Mouse (Mus musculus) large intestine, adult 2 months (tissue): Measurements from ENCODE around the gene Higd1c. TPM values are rescaled to one million over a fixed set of nuclear protein-coding genes. Genes with fewer than 3 reads are reported as not detected.
"Not testable (repeated sequence)": the region's sequence is repeated elsewhere in the genome, so short reads cannot be mapped to it uniquely, and the experiment has no call there.

Source experiments
- DNase-seq: peaks from one replicate; pipeline ENCODE4 v3.0.0-alpha.2; 2012; ENCODE audit warnings: low read depth, low spot score
- WGBS: fragments of 180-500 bp; shearing (Covaris S2); methylation state at CpG from one replicate; pipeline ENCODE4 v1.1.7; 2018; 5-methylcytosine and 5-hydroxymethylcytosine counted together
- polyA plus RNA-seq: library from polyadenylated mRNA; depleted of rRNA; stranded (reverse); fragments of >200 nt; gene quantifications from 2 replicates; pipeline ENCODE4 v1.2.3, GENCODE M21; 2012; rRNA removed

Gene Higd1c
- polyA plus RNA-seq: not detected in 2 replicates

GRCm38 (mm10) chr15:100364242-100364641 is at the start of gene Higd1c:
TSS of gene Higd1c (plus strand) at chr15:100364542.
- no peak for DNase-seq
- WGBS: 85% methylated on average over 7 of the region's 7 CpGs

GRCm38 (mm10) chr15:100318014-100318671 is 46.2 kb upstream of the Higd1c start:
- WGBS: 8% methylated on average over 4 of the region's 4 CpGs
- DNase-seq: not testable (repeated sequence)

GRCm38 (mm10) chr15:100319884-100320283 is 44.5 kb upstream of the Higd1c start:
- DNase-seq: no peak
- 74% methylated on average over 1 of the region's 1 CpGs for WGBS

GRCm38 (mm10) chr15:100320295-100320905 is 43.9 kb upstream of the Higd1c start:
- 49% methylated on average over 9 of the region's 9 CpGs for WGBS
- DNase-seq: no peak

- WGBS: 40% methylated on average over 5 of the region's 5 CpGs
- DNase-seq: no peak
Measured at GRCm38 (mm10) chr15:100321134-100321533, 43.2 kb upstream of the Higd1c start.

- no peak for DNase-seq
- 54% methylated on average over 12 of the region's 12 CpGs for WGBS
Measured at GRCm38 (mm10) chr15:100324021-100324591, 40.2 kb upstream of the Higd1c start.

GRCm38 (mm10) chr15:100325235-100325634 is 39.1 kb upstream of the Higd1c start:
- 63% methylated on average over 3 of the region's 3 CpGs for WGBS

GRCm38 (mm10) chr15:100328089-100328488 is 36.3 kb upstream of the Higd1c start:
- DNase-seq: not testable (repeated sequence)
- WGBS: 83% methylated on average over 4 of the region's 4 CpGs

More at GRCm38 (mm10) chr15:100325235-100325634, 39.1 kb upstream of the Higd1c start:
- DNase-seq: no peak

- not testable (repeated sequence) for DNase-seq
- WGBS: 66% methylated on average over 10 of the region's 10 CpGs
Measured at GRCm38 (mm10) chr15:100329336-100329735, 35.0 kb upstream of the Higd1c start.

GRCm38 (mm10) chr15:100330739-100331138 is 33.6 kb upstream of the Higd1c start:
- no peak for DNase-seq
- 18% methylated on average over 7 of the region's 7 CpGs for WGBS

- 55% methylated on average over 3 of the region's 10 CpGs for WGBS
Measured at GRCm38 (mm10) chr15:100332077-100332961, 32.0 kb upstream of the Higd1c start.

GRCm38 (mm10) chr15:100334629-100335028 is 29.7 kb upstream of the Higd1c start, which contains the start of gene Mettl7a3:
TSS of gene Mettl7a3 (plus strand) at chr15:100334929.
- 53% methylated on average over 10 of the region's 10 CpGs for WGBS
- DNase-seq: no peak

More at GRCm38 (mm10) chr15:100332077-100332961, 32.0 kb upstream of the Higd1c start:
- DNase-seq: not testable (repeated sequence)

- DNase-seq: not testable (repeated sequence)
Measured at GRCm38 (mm10) chr15:100337328-100337727, 27.0 kb upstream of the Higd1c start.

- WGBS: 3% methylated on average over 10 of the region's 10 CpGs
- not testable (repeated sequence) for DNase-seq
Measured at GRCm38 (mm10) chr15:100337847-100338246, 26.5 kb upstream of the Higd1c start.

GRCm38 (mm10) chr15:100341314-100341980 is 22.9 kb upstream of the Higd1c start:
- DNase-seq: not testable (repeated sequence)
- 37% methylated on average over 5 of the region's 5 CpGs for WGBS

- no peak for DNase-seq
Measured at GRCm38 (mm10) chr15:100345484-100345883, 18.9 kb upstream of the Higd1c start.

- DNase-seq: no peak
- WGBS: 51% methylated on average over 14 of the region's 14 CpGs
Measured at GRCm38 (mm10) chr15:100346761-100347160, 17.6 kb upstream of the Higd1c start.

GRCm38 (mm10) chr15:100349496-100349895 is 14.8 kb upstream of the Higd1c start:
- no peak for DNase-seq
- 27% methylated on average over 2 of the region's 2 CpGs for WGBS

- 54% methylated on average over 6 of the region's 6 CpGs for WGBS
- no peak for DNase-seq
Measured at GRCm38 (mm10) chr15:100351501-100352060, 12.8 kb upstream of the Higd1c start.
